Mouse (Mus musculus): Measurements from ENCODE around the gene Nmnat2. TPM values are rescaled to one million over a fixed set of nuclear protein-coding genes. Genes with fewer than 3 reads are reported as not detected.

Nmnat2 gene
- polyA plus RNA-seq, 1 experiment from 2014 or later = 0.58 TPM

DNA sequence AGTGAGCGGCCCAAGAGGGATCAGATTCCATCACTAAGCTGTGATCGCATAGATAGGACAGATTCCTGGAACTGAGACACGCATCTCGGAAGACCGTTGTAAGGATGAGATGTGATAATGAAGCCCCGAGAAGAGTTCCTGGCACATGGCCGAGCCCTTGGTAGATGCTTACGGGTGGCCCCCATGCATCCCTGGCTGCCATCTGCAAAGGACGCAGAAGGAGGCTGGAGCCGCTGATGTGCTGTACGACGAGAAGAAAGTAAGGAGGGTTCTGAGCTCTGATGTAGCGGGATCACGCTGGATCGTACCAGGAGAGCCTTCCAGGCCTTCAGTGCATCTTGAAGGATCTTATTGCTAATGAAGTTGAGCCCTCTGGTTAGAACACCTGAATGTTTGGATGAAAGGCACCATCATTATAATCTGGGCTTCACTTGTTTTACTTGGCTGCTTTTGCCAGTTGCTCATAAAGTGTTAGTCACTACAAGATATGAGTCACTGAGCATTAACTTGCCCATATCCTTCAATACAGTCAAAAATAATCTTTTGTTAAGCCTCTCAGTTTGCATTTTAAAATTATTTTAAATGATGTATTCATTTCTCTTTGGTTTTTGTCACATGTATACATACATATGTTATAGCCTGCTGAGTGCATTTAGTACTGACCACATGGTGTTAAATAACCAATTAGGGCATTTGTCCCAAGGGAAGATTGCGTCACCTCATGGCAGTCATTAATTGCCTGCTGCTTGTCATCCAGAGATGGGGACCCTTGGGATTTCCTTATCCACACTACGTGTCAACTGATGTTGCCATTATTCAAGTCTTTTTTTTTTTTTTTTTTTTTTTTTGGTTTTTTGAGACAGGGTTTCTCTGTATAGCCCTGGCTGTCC lies 147.7 kb downstream of the Nmnat2 start:
- WGBS = 95% methylated on average over 17 of the region's 17 CpGs
- Histone ChIP-seq H3K9ac (ENCODE audit: low read depth, low read length) (no peak overlapping the region), H3K9me3 (replicated peaks; ENCODE audit: low read length) (no peaks in the 10 kb centered on the region), H3K4me1 (replicated peaks; ENCODE audit: insufficient read depth, low read length) (no peaks in the 10 kb centered on the region; the same call in 1 of the 2 replicates), H3K27me3 (ENCODE audit: insufficient read depth, low read length) (no peaks in the 10 kb centered on the region), H3K36me3 (ENCODE audit: insufficient read depth, low read length) (no peaks in the 10 kb centered on the region), H3K4me2 (ENCODE audit: low read length) (no peak overlapping the region), H3K27ac (no peak overlapping the region), H3K4me3 (replicated peaks; ENCODE audit: low read depth, low read length) (no peak overlapping the region)
- DNase-seq (ENCODE audit: low spot score) (no peak), ATAC-seq (replicated peaks; ENCODE audit: low FRiP score, low read depth) (no peak)
- TF ChIP-seq CTCF (IDR thresholded peaks at IDR 0.05; ENCODE audit: low read depth) = no peak

DNA sequence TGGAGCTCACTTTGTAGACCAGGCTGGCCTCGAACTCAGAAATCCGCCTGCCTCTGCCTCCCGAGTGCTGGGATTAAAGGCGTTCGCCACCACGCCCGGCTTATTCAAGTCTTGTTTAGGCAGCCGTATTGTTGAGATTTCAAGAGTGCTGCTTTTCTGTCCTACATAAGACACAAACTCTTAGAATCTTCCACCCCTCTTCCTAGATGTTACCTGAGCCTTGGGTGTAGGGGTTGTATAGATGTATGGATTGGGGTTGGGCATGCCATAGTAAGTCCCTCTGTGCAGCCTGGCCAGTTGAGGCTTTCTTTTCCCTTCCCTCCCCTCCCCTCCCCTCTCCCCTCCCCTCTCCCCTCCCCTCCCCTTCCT lies 148.4 kb downstream of the Nmnat2 start:
- no peaks in the 10 kb centered on the region for H3K36me3 ChIP-seq (ENCODE audit: insufficient read depth, low read length)
- no peaks in the 10 kb centered on the region for H3K27me3 ChIP-seq (ENCODE audit: insufficient read depth, low read length)
- TF ChIP-seq CTCF (IDR thresholded peaks at IDR 0.05; ENCODE audit: low read depth) = no peak
- H3K27ac ChIP-seq = no peak overlapping the region
- no peak for ATAC-seq (replicated peaks; ENCODE audit: low FRiP score, low read depth)
- H3K9me3 ChIP-seq (replicated peaks; ENCODE audit: low read length) = no peaks in the 10 kb centered on the region
- WGBS = 94% methylated on average over 7 of the region's 8 CpGs
- H3K4me3 ChIP-seq (replicated peaks; ENCODE audit: low read depth, low read length) = no peak overlapping the region
- H3K4me2 ChIP-seq (ENCODE audit: low read length) = no peak overlapping the region
- no peak for DNase-seq (ENCODE audit: low spot score)
- no peak overlapping the region for H3K9ac ChIP-seq (ENCODE audit: low read depth, low read length)
- no peaks in the 10 kb centered on the region; the same call in 1 of the 2 replicates for H3K4me1 ChIP-seq (replicated peaks; ENCODE audit: insufficient read depth, low read length)

DNA sequence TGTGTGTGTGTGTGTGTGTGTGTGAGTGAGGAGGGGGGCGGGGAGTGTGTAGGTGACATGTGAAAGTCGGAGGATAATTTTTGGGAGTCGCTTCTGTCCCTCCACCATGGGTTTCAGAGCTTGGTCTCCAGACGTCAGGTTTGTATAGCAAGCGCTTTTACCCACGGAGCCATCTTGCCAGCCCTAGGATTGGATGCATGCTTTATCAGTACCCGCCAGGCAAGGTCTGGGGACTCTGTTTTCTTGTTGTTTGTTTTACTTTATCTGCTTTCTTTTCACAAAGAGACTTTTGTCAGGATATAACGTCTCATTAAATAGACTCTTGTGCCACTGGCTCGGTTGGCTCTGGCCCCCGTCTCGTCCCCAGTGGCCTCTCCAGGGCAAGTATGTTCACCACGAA lies 150.0 kb downstream of the Nmnat2 start:
- DNase-seq (ENCODE audit: low spot score) = no peak
- no peaks in the 10 kb centered on the region; the same call in 1 of the 2 replicates for H3K4me1 ChIP-seq (replicated peaks; ENCODE audit: insufficient read depth, low read length)

DNA sequence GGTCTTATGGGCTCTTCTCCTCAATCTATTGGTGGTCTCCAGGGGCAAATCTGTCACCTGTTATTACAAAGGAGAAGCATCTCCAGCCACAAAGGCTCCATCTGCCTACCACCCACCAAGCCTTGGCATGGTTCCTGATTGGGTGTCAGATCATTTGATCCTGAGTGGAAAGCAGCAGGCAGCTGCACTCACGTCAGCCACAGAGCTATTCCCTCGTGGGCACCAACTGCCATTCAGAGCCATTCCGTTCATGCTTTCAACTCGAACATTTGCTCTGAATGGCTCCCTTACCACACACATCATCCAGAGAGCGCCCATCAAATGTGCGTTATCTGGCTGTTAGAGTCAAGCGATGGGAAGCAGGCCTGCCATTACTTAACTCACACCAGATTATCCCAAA lies 153.1 kb downstream of the Nmnat2 start:
- DNase-seq (ENCODE audit: low spot score) = no peak

More for the DNA sequence above, 150.0 kb downstream of the Nmnat2 start:
- WGBS = 83% methylated on average over 12 of the region's 12 CpGs
- Histone ChIP-seq H3K4me2 (ENCODE audit: low read length) (no peak overlapping the region), H3K36me3 (ENCODE audit: insufficient read depth, low read length) (no peaks in the 10 kb centered on the region), H3K27ac (no peak overlapping the region), H3K9ac (ENCODE audit: low read depth, low read length) (no peak overlapping the region), H3K9me3 (replicated peaks; ENCODE audit: low read length) (no peaks in the 10 kb centered on the region), H3K27me3 (ENCODE audit: insufficient read depth, low read length) (no peaks in the 10 kb centered on the region), H3K4me3 (replicated peaks; ENCODE audit: low read depth, low read length) (no peak overlapping the region)
- no peak for TF ChIP-seq CTCF (IDR thresholded peaks at IDR 0.05; ENCODE audit: low read depth)
- ATAC-seq (replicated peaks; ENCODE audit: low FRiP score, low read depth) = no peak

DNA sequence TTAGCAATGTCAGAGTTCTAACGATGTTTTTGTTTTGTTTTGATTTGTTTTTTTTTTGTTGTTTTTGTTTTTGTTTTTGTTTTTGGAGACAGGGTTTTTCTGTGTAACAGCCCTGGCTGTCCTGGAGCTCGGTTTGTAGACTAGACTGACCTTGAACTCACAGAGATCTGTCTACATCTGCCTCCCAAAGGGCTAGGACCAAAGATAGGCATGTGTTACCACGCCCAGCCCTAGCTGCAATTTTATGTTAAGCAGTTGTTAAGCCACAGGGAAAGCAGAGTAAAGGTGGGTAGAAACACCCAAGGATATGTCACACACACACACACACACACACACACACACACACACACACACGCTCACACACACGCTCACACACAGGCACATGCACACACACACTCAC lies 154.6 kb downstream of the Nmnat2 start:
- Histone ChIP-seq H3K4me1 (replicated peaks; ENCODE audit: insufficient read depth, low read length) (no peaks in the 10 kb centered on the region), H3K9me3 (replicated peaks; ENCODE audit: low read length) (no peaks in the 10 kb centered on the region), H3K9ac (ENCODE audit: low read depth, low read length) (no peak overlapping the region), H3K4me2 (ENCODE audit: low read length) (no peak overlapping the region), H3K27ac (no peak overlapping the region), H3K4me3 (replicated peaks; ENCODE audit: low read depth, low read length) (no peak overlapping the region), H3K36me3 (ENCODE audit: insufficient read depth, low read length) (no peaks in the 10 kb centered on the region), H3K27me3 (ENCODE audit: insufficient read depth, low read length) (no peaks in the 10 kb centered on the region)
- no peak for DNase-seq (ENCODE audit: low spot score)
- ATAC-seq (replicated peaks; ENCODE audit: low FRiP score, low read depth) = no peak
- 76% methylated on average over 5 of the region's 5 CpGs for WGBS
- TF ChIP-seq CTCF (IDR thresholded peaks at IDR 0.05; ENCODE audit: low read depth) = no peak

More for the DNA sequence above, 153.1 kb downstream of the Nmnat2 start:
- Histone ChIP-seq H3K4me1 (replicated peaks; ENCODE audit: insufficient read depth, low read length) (no peaks in the 10 kb centered on the region), H3K36me3 (ENCODE audit: insufficient read depth, low read length) (no peaks in the 10 kb centered on the region), H3K27ac (no peak overlapping the region), H3K4me2 (ENCODE audit: low read length) (no peak overlapping the region), H3K9me3 (replicated peaks; ENCODE audit: low read length) (no peaks in the 10 kb centered on the region), H3K27me3 (ENCODE audit: insufficient read depth, low read length) (no peaks in the 10 kb centered on the region), H3K9ac (ENCODE audit: low read depth, low read length) (no peak overlapping the region), H3K4me3 (replicated peaks; ENCODE audit: low read depth, low read length) (no peak overlapping the region)
- 61% methylated on average over 7 of the region's 7 CpGs for WGBS
- TF ChIP-seq CTCF (IDR thresholded peaks at IDR 0.05; ENCODE audit: low read depth) = no peak
- no peak for ATAC-seq (replicated peaks; ENCODE audit: low FRiP score, low read depth)

DNA sequence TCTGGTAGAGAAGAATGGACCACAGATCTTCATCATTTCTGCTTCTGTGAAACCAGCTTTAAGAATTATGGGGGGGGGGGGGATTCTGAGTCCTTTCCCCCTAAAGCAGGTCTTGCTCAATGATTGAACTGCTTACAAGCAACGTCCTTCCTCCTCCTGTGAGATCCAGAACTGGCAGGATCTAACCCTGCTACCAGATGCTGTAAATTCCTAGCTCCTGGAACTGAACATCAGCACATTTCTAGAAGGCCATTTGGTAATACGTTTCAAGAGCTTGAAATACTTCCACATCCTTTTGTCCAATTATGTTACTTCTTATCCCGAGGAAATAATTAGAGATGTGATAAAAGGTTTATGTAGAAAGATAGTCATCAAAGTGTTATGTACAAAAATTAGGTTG lies 155.0 kb downstream of the Nmnat2 start:
- Histone ChIP-seq H3K4me1 (replicated peaks; ENCODE audit: insufficient read depth, low read length) (no peaks in the 10 kb centered on the region), H3K27ac (no peak overlapping the region), H3K4me3 (replicated peaks; ENCODE audit: low read depth, low read length) (no peak overlapping the region), H3K36me3 (ENCODE audit: insufficient read depth, low read length) (no peaks in the 10 kb centered on the region), H3K9ac (ENCODE audit: low read depth, low read length) (no peak overlapping the region), H3K27me3 (ENCODE audit: insufficient read depth, low read length) (no peaks in the 10 kb centered on the region), H3K4me2 (ENCODE audit: low read length) (no peak overlapping the region), H3K9me3 (replicated peaks; ENCODE audit: low read length) (no peaks in the 10 kb centered on the region)
- DNase-seq (ENCODE audit: low spot score) = no peak
- ATAC-seq (replicated peaks; ENCODE audit: low FRiP score, low read depth) = no peak
- TF ChIP-seq CTCF (IDR thresholded peaks at IDR 0.05; ENCODE audit: low read depth) = no peak
- WGBS = 38% methylated on average over 3 of the region's 3 CpGs
